Mouse (Mus musculus) forebrain, embryonic 12.5 days (tissue): Measurements from ENCODE around the gene Pld5. TPM values are rescaled to one million over a fixed set of nuclear protein-coding genes. Genes with fewer than 3 reads are reported as not detected.

ENCODE experiments used
- ATAC-seq: fragments of 200-750 bp; cut with Nextera tagmentation; 2 replicates; pipeline ENCODE4 v1.8.0; 2017; ENCODE audit warnings: moderate TSS enrichment; ENCODE audit not compliant: low FRiP score
- H3K27ac ChIP-seq: fragments of 300-500 bp; sonication (generic); 2 replicates; pipeline ENCODE4 v1.5.1; 2016; ENCODE audit warnings: mild to moderate bottlenecking
- H3K27me3 ChIP-seq: fragments of 300-500 bp; sonication (generic); 2 replicates; pipeline ENCODE4 v1.6.1; 2016; ENCODE audit warnings: mild to moderate bottlenecking
- H3K36me3 ChIP-seq: fragments of 300-500 bp; sonication (generic); replicated peaks from 2 replicates; pipeline ENCODE4 v1.6.1; 2016; ENCODE audit warnings: mild to moderate bottlenecking
- H3K4me1 ChIP-seq: fragments of 300-500 bp; sonication (generic); 2 replicates; pipeline ENCODE4 v1.6.1; 2016
- H3K4me2 ChIP-seq: fragments of 300-500 bp; sonication (generic); 2 replicates; pipeline ENCODE4 v1.6.1; 2016; ENCODE audit warnings: mild to moderate bottlenecking, moderate library complexity
- H3K4me3 ChIP-seq: fragments of 300-500 bp; sonication (generic); replicated peaks from 2 replicates; pipeline ENCODE4 v1.5.1; 2016; ENCODE audit warnings: mild to moderate bottlenecking
- H3K9ac ChIP-seq: fragments of 300-500 bp; sonication (generic); 2 replicates; pipeline ENCODE4 v1.6.1; 2016; ENCODE audit warnings: mild to moderate bottlenecking
- H3K9me3 ChIP-seq: fragments of 300-500 bp; sonication (generic); 2 replicates; pipeline ENCODE4 v1.6.1; 2016
- WGBS: fragments of 180-500 bp; shearing (Covaris S2); methylation state at CpG from one replicate; pipeline ENCODE4 v1.1.7; 2016; 5-methylcytosine and 5-hydroxymethylcytosine counted together
- polyA plus RNA-seq: library from polyadenylated mRNA; unstranded; fragments of >200 nt; fragmentation: Nextera tagmentation; extraction: Ambion mirVana; gene quantifications from 2 replicates; pipeline ENCODE4 v1.2.1, GENCODE M21; 2016

The Pld5 gene
- polyA plus RNA-seq, 1 experiment from 2014 or later, result 1.0 TPM

GRCm38 (mm10) chr1:176075409-176075808 is 199.7 kb downstream of the Pld5 start:
- H3K9me3 ChIP-seq, result no peaks in the 10 kb centered on the region
- no peak overlapping the region for H3K27ac ChIP-seq
- H3K4me2 ChIP-seq, result no peak overlapping the region
- H3K4me1 ChIP-seq, result peaks cover 11% of the 10 kb centered on the region
- H3K27me3 ChIP-seq, result no peaks in the 10 kb centered on the region
- no peaks in the 10 kb centered on the region for H3K36me3 ChIP-seq
- H3K4me3 ChIP-seq, result no peak overlapping the region
- ATAC-seq, result peak; percentile 90
- H3K9ac ChIP-seq, result no peak overlapping the region
- 55% methylated on average over 1 of the region's 1 CpGs for WGBS

GRCm38 (mm10) chr1:176074526-176074925 is 200.6 kb downstream of the Pld5 start:
- peaks cover 11% of the 10 kb centered on the region for H3K4me1 ChIP-seq
- H3K9me3 ChIP-seq, result no peaks in the 10 kb centered on the region
- H3K36me3 ChIP-seq, result no peaks in the 10 kb centered on the region
- no peak overlapping the region for H3K4me3 ChIP-seq
- 77% methylated on average over 5 of the region's 5 CpGs for WGBS
- ATAC-seq, result no peak
- H3K4me2 ChIP-seq, result no peak overlapping the region
- no peak overlapping the region for H3K27ac ChIP-seq
- no peak overlapping the region for H3K9ac ChIP-seq
- H3K27me3 ChIP-seq, result no peaks in the 10 kb centered on the region

GRCm38 (mm10) chr1:176065281-176065680 is 209.8 kb downstream of the Pld5 start:
- ATAC-seq, result no peak
- H3K4me3 ChIP-seq, result no peak overlapping the region

GRCm38 (mm10) chr1:176064471-176064870 is 210.6 kb downstream of the Pld5 start:
- no peaks in the 10 kb centered on the region for H3K27me3 ChIP-seq
- no peaks in the 10 kb centered on the region for H3K4me1 ChIP-seq
- no peaks in the 10 kb centered on the region for H3K36me3 ChIP-seq
- H3K4me2 ChIP-seq, result no peak overlapping the region
- H3K9ac ChIP-seq, result no peak overlapping the region
- ATAC-seq, result no peak
- H3K4me3 ChIP-seq, result no peak overlapping the region
- no peaks in the 10 kb centered on the region for H3K9me3 ChIP-seq
- no peak overlapping the region for H3K27ac ChIP-seq

More at GRCm38 (mm10) chr1:176065281-176065680, 209.8 kb downstream of the Pld5 start:
- Histone ChIP-seq H3K27ac (no peak overlapping the region), H3K27me3 (no peaks in the 10 kb centered on the region), H3K36me3 (no peaks in the 10 kb centered on the region), H3K4me2 (no peak overlapping the region), H3K9ac (no peak overlapping the region), H3K9me3 (no peaks in the 10 kb centered on the region), H3K4me1 (no peaks in the 10 kb centered on the region)

GRCm38 (mm10) chr1:176053653-176054052 is 221.5 kb downstream of the Pld5 start:
- Histone ChIP-seq H3K4me3 (no peak overlapping the region), H3K9ac (no peak overlapping the region), H3K4me1 (no peaks in the 10 kb centered on the region), H3K4me2 (no peak overlapping the region), H3K27me3 (no peaks in the 10 kb centered on the region), H3K27ac (no peak overlapping the region), H3K36me3 (no peaks in the 10 kb centered on the region), H3K9me3 (no peaks in the 10 kb centered on the region)
- ATAC-seq, result no peak
- WGBS, result 66% methylated on average over 1 of the region's 1 CpGs

- no peak for ATAC-seq
- no peak overlapping the region for H3K27ac ChIP-seq
- 89% methylated on average over 5 of the region's 5 CpGs for WGBS
Measured at GRCm38 (mm10) chr1:176046995-176047394, 228.1 kb downstream of the Pld5 start.

GRCm38 (mm10) chr1:176046375-176046774 is 228.7 kb downstream of the Pld5 start:
- ATAC-seq, result no peak
- Histone ChIP-seq H3K9ac (no peak overlapping the region), H3K27ac (no peak overlapping the region), H3K27me3 (no peaks in the 10 kb centered on the region), H3K4me3 (no peak overlapping the region), H3K4me2 (no peak overlapping the region), H3K4me1 (no peaks in the 10 kb centered on the region), H3K36me3 (no peaks in the 10 kb centered on the region), H3K9me3 (no peaks in the 10 kb centered on the region)
- 80% methylated on average over 1 of the region's 1 CpGs for WGBS

More at GRCm38 (mm10) chr1:176046995-176047394, 228.1 kb downstream of the Pld5 start:
- Histone ChIP-seq H3K4me2 (no peak overlapping the region), H3K27me3 (no peaks in the 10 kb centered on the region), H3K4me3 (no peak overlapping the region), H3K9ac (no peak overlapping the region), H3K4me1 (no peaks in the 10 kb centered on the region), H3K9me3 (no peaks in the 10 kb centered on the region), H3K36me3 (no peaks in the 10 kb centered on the region)

- Histone ChIP-seq H3K27ac (no peak overlapping the region), H3K27me3 (no peaks in the 10 kb centered on the region), H3K9me3 (no peaks in the 10 kb centered on the region), H3K4me1 (peaks cover 3% of the 10 kb centered on the region; the same call in 1 of the 2 replicates), H3K36me3 (no peaks in the 10 kb centered on the region), H3K4me3 (no peak overlapping the region), H3K9ac (no peak overlapping the region), H3K4me2 (no peak overlapping the region)
- no peak for ATAC-seq
- 90% methylated on average over 4 of the region's 4 CpGs for WGBS
Measured at GRCm38 (mm10) chr1:176043056-176043455, 232.1 kb downstream of the Pld5 start.

- H3K27me3 ChIP-seq, result no peaks in the 10 kb centered on the region
- WGBS, result 28% methylated on average over 3 of the region's 3 CpGs
- ATAC-seq, result no peak
Measured at GRCm38 (mm10) chr1:176039923-176040322, 235.2 kb downstream of the Pld5 start.

GRCm38 (mm10) chr1:176036028-176036427 is 239.1 kb downstream of the Pld5 start:
- Histone ChIP-seq H3K9me3 (no peaks in the 10 kb centered on the region), H3K4me3 (no peak overlapping the region), H3K27me3 (no peaks in the 10 kb centered on the region), H3K4me1 (peaks cover 3% of the 10 kb centered on the region; the same call in 1 of the 2 replicates), H3K27ac (no peak overlapping the region), H3K36me3 (no peaks in the 10 kb centered on the region), H3K9ac (no peak overlapping the region), H3K4me2 (no peak overlapping the region)
- 30% methylated on average over 3 of the region's 3 CpGs for WGBS
- peak; percentile 59; the same call in 1 of the 2 replicates for ATAC-seq

More at GRCm38 (mm10) chr1:176039923-176040322, 235.2 kb downstream of the Pld5 start:
- Histone ChIP-seq H3K27ac (no peak overlapping the region), H3K4me2 (no peak overlapping the region), H3K9me3 (no peaks in the 10 kb centered on the region), H3K9ac (no peak overlapping the region), H3K4me1 (peaks cover 3% of the 10 kb centered on the region; the same call in 1 of the 2 replicates), H3K36me3 (no peaks in the 10 kb centered on the region), H3K4me3 (no peak overlapping the region)

- Histone ChIP-seq H3K9ac (no peak overlapping the region), H3K4me3 (no peak overlapping the region), H3K27me3 (no peaks in the 10 kb centered on the region), H3K27ac (no peak overlapping the region), H3K36me3 (no peaks in the 10 kb centered on the region), H3K4me2 (no peak overlapping the region), H3K9me3 (no peaks in the 10 kb centered on the region), H3K4me1 (no peaks in the 10 kb centered on the region; the same call in 1 of the 2 replicates)
- 92% methylated on average over 6 of the region's 6 CpGs for WGBS
- no peak for ATAC-seq
Measured at GRCm38 (mm10) chr1:176034699-176035098, 240.4 kb downstream of the Pld5 start.

- no peaks in the 10 kb centered on the region for H3K36me3 ChIP-seq
- H3K9ac ChIP-seq, result no peak overlapping the region
- no peaks in the 10 kb centered on the region for H3K27me3 ChIP-seq
- H3K4me3 ChIP-seq, result no peak overlapping the region
- no peaks in the 10 kb centered on the region for H3K9me3 ChIP-seq
- no peaks in the 10 kb centered on the region; the same call in 1 of the 2 replicates for H3K4me1 ChIP-seq
- ATAC-seq, result no peak
- no peak overlapping the region for H3K4me2 ChIP-seq
- 70% methylated on average over 5 of the region's 5 CpGs for WGBS
- no peak overlapping the region for H3K27ac ChIP-seq
Measured at GRCm38 (mm10) chr1:176033698-176034097, 241.4 kb downstream of the Pld5 start.

- Histone ChIP-seq H3K4me2 (no peak overlapping the region), H3K36me3 (no peaks in the 10 kb centered on the region), H3K4me1 (no peaks in the 10 kb centered on the region), H3K9me3 (no peaks in the 10 kb centered on the region), H3K27ac (no peak overlapping the region), H3K9ac (no peak overlapping the region), H3K27me3 (no peaks in the 10 kb centered on the region), H3K4me3 (no peak overlapping the region)
- ATAC-seq, result no peak
- 86% methylated on average over 1 of the region's 1 CpGs for WGBS
Measured at GRCm38 (mm10) chr1:176029063-176029462, 246.0 kb downstream of the Pld5 start.
